Comparison of ENCODE assay signal across 30 mouse cellular contexts in the genomic region with DNA sequence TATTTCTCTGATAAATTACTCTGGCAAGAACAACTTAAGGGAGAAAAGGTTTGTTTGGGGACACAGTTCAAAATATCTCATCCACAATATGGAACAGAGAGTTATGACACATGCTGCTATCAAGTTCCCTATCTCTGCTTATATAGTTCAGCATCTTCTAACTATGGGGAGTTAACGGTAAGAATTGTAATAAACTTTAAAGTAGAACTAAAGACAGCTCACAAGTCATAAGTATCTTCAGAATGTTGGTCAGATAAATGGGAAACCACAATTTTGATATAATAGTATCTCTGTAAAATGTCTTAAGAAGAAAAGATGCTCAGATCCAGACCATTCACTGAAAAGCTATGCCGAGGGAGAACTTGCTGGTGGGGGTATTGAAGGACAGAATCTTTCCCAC.
"Had no signal": no experiment of that assay in that cellular context is flagged by ENCODE, and none has a peak within 500 bp of the region (broad histone marks: within the 10 kb centered on the region; RNA-seq: fewer than 3 reads in every experiment).

No protein-coding gene starts in this region.

- H3K36me3 ChIP-seq: limb, embryonic 10.5 days; limb, embryonic 12.5 days; limb, embryonic 13.5 days; limb, embryonic 15.5 days; liver, embryonic 12.5 days; liver, embryonic 13.5 days; liver, embryonic 15.5 days; lung, embryonic 15.5 days; midbrain, embryonic 10.5 days; midbrain, embryonic 12.5 days; midbrain, embryonic 13.5 days; midbrain, embryonic 15.5 days; neural tube, embryonic 12.5 days had no signal

- H3K9me3 ChIP-seq: limb, embryonic 10.5 days; limb, embryonic 12.5 days; limb, embryonic 13.5 days; limb, embryonic 15.5 days; liver, embryonic 12.5 days; liver, embryonic 13.5 days; liver, embryonic 15.5 days; lung, embryonic 15.5 days; megakaryocyte, embryonic 14.5 days; midbrain, embryonic 10.5 days; midbrain, embryonic 12.5 days; midbrain, embryonic 13.5 days; midbrain, embryonic 15.5 days; neural tube, embryonic 12.5 days had no signal

- H3K4me3 ChIP-seq: left cerebral cortex, adult 2 months; limb, embryonic 10.5 days; limb, embryonic 12.5 days; limb, embryonic 13.5 days; limb, embryonic 15.5 days; liver, embryonic 12.5 days; liver, embryonic 13.5 days; liver, embryonic 15.5 days; lung, embryonic 15.5 days; megakaryocyte, embryonic 14.5 days; midbrain, embryonic 10.5 days; midbrain, embryonic 12.5 days; midbrain, embryonic 13.5 days; midbrain, embryonic 15.5 days; myocyte; neural tube, embryonic 12.5 days had no signal

- ATAC-seq: liver, embryonic 12.5 days; liver, postnatal 0 days; lung, postnatal 0 days; midbrain, embryonic 13.5 days; midbrain, embryonic 15.5 days; midbrain, embryonic 16.5 days had no signal

- H3K9ac ChIP-seq: limb, embryonic 12.5 days; limb, embryonic 13.5 days; limb, embryonic 15.5 days; liver, embryonic 12.5 days; liver, embryonic 13.5 days; liver, embryonic 14.5 days; liver, embryonic 15.5 days; liver, postnatal 0 days; lung, embryonic 14.5 days; lung, embryonic 15.5 days; midbrain, embryonic 12.5 days; midbrain, embryonic 13.5 days; midbrain, embryonic 15.5 days; neural tube, embryonic 12.5 days had no signal

- DNase-seq: left cerebral cortex, postnatal 4 days; liver; liver, embryonic 13.5 days; liver, postnatal 0 days; lung, adult 18-20 months; lung, adult 2 months; lung, embryonic 14.5 days; lung, postnatal 10 days; lung, postnatal 36 days; lung, postnatal 4 days; midbrain, embryonic 14.5 days had no signal

- H3K4me1 ChIP-seq: limb, embryonic 10.5 days; limb, embryonic 12.5 days; limb, embryonic 13.5 days; limb, embryonic 15.5 days; liver, embryonic 12.5 days; liver, embryonic 13.5 days; liver, embryonic 15.5 days; lung, embryonic 15.5 days; megakaryocyte, embryonic 14.5 days; midbrain, embryonic 10.5 days; midbrain, embryonic 12.5 days; midbrain, embryonic 13.5 days; midbrain, embryonic 15.5 days; neural tube, embryonic 12.5 days had no signal

- H3K27me3 ChIP-seq: limb, embryonic 12.5 days; limb, embryonic 13.5 days; limb, embryonic 15.5 days; liver, embryonic 12.5 days; liver, embryonic 13.5 days; liver, embryonic 15.5 days; lung, embryonic 15.5 days; megakaryocyte, embryonic 14.5 days; midbrain, embryonic 12.5 days; midbrain, embryonic 13.5 days; midbrain, embryonic 15.5 days; neural tube, embryonic 12.5 days had no signal

- H3K27ac ChIP-seq: left cerebral cortex, adult 2 months; limb, embryonic 10.5 days; limb, embryonic 12.5 days; limb, embryonic 13.5 days; limb, embryonic 15.5 days; liver, embryonic 12.5 days; liver, embryonic 13.5 days; liver, embryonic 14.5 days; liver, embryonic 15.5 days; lung, embryonic 15.5 days; macrophage; midbrain, embryonic 10.5 days; midbrain, embryonic 12.5 days; midbrain, embryonic 13.5 days; midbrain, embryonic 15.5 days; neural tube, embryonic 12.5 days had no signal
